Mouse (Mus musculus) embryonic fibroblast, embryonic 13.5 days (primary cell): ENCODE results near the gene E2f4.

Experiments used
- CTCF ChIP-seq: IDR thresholded peaks from 2 replicates; pipeline ENCODE4 v1.5.1; 2011; ENCODE audit warnings: mild to moderate bottlenecking, control low read depth, low read length, moderate library complexity, borderline replicate concordance; ENCODE audit not compliant: insufficient read depth
- POLR2A ChIP-seq: IDR thresholded peaks from 2 replicates; pipeline ENCODE4 v1.6.1; 2011; ENCODE audit warnings: low read depth, mild to moderate bottlenecking, control low read depth, low read length, moderate library complexity

GRCm38 (mm10) chr8:105278911-105279334 is 18.5 kb upstream of the E2f4 start:
- TF ChIP-seq POLR2A (no peak), CTCF (no peak)
